Mouse (Mus musculus) MEL (cell line): ENCODE data around the gene Tnxb.

ENCODE experiments used
- CHD1 ChIP-seq: IDR thresholded peaks from 2 replicates; pipeline ENCODE4 v1.6.1; 2012; ENCODE audit warnings: low read depth, mild to moderate bottlenecking, inconsistent platforms, low read length, improper control_type of control experiment
- CTCF ChIP-seq, 3 experiments: IDR thresholded peaks in 2 of 3; conservative IDR thresholded peaks in 1 of 3; 2 replicates each; pipeline ENCODE4 v1.5.1; 2011 to 2012; ENCODE audit warnings: low read length in 3 of 3, low read depth in 2 of 3, mild to moderate bottlenecking in 2 of 3, improper control_type of control experiment in 1 of 3, inconsistent platforms in 1 of 3, mixed read lengths in 1 of 3, moderate library complexity in 1 of 3; ENCODE audit not compliant: control insufficient read depth in 1 of 3, insufficient read depth in 1 of 3, poor library complexity in 1 of 3, severe bottlenecking in 1 of 3
- E2F4 ChIP-seq: IDR thresholded peaks from 2 replicates; pipeline ENCODE4 v1.6.1; 2011; ENCODE audit warnings: low read depth, low read length, improper control_type of control experiment, borderline replicate concordance
- ELF1 ChIP-seq: IDR thresholded peaks from 2 replicates; pipeline ENCODE4 v1.6.1; 2014; ENCODE audit warnings: low read depth, mild to moderate bottlenecking, inconsistent platforms, low read length, improper control_type of control experiment, moderate library complexity
- EP300 ChIP-seq, 2 experiments: IDR thresholded peaks; 2 replicates each; pipeline ENCODE4 v1.6.1; 2011; ENCODE audit warnings: improper control_type of control experiment in 2 of 2, low read length in 2 of 2, low read depth in 1 of 2, mild to moderate bottlenecking in 1 of 2
- GABPA ChIP-seq: IDR thresholded peaks from 2 replicates; pipeline ENCODE4 v1.6.1; 2012; ENCODE audit warnings: low read depth, mild to moderate bottlenecking, inconsistent platforms, low read length, improper control_type of control experiment, moderate library complexity
- GATA1 ChIP-seq: IDR thresholded peaks from 2 replicates; pipeline ENCODE4 v1.6.1; 2011; ENCODE audit warnings: low read depth, low read length, improper control_type of control experiment
- KAT2A ChIP-seq: conservative IDR thresholded peaks from 2 replicates; pipeline ENCODE4 v1.6.1; 2012; ENCODE audit warnings: low read depth, low read length, improper control_type of control experiment, inconsistent platforms
- MAZ ChIP-seq: IDR thresholded peaks from 2 replicates; pipeline ENCODE4 v1.6.1; 2012; ENCODE audit warnings: low read depth, mild to moderate bottlenecking, inconsistent platforms, low read length, improper control_type of control experiment
- POLR2A ChIP-seq, 2 experiments: IDR thresholded peaks; 2 replicates each; pipeline ENCODE4 v1.6.1; 2011 to 2012; ENCODE audit warnings: low read length in 2 of 2, mild to moderate bottlenecking in 2 of 2, control low read depth in 1 of 2, improper control_type of control experiment in 1 of 2, low read depth in 1 of 2, moderate library complexity in 1 of 2; ENCODE audit not compliant: control insufficient read depth in 1 of 2, insufficient read depth in 1 of 2, poor library complexity in 1 of 2
- RCOR1 ChIP-seq: IDR thresholded peaks from 2 replicates; pipeline ENCODE4 v1.6.1; 2012; ENCODE audit warnings: low read depth, mild to moderate bottlenecking, inconsistent platforms, low read length, improper control_type of control experiment
- TAL1 ChIP-seq: IDR thresholded peaks from 2 replicates; pipeline ENCODE4 v1.6.1; 2012; ENCODE audit warnings: mild to moderate bottlenecking, inconsistent platforms, low read length, moderate library complexity, mixed read lengths
- ZNF384 ChIP-seq: IDR thresholded peaks from 2 replicates; pipeline ENCODE4 v1.6.1; 2012; ENCODE audit warnings: low read depth, mild to moderate bottlenecking, inconsistent platforms, low read length, improper control_type of control experiment

DNA sequence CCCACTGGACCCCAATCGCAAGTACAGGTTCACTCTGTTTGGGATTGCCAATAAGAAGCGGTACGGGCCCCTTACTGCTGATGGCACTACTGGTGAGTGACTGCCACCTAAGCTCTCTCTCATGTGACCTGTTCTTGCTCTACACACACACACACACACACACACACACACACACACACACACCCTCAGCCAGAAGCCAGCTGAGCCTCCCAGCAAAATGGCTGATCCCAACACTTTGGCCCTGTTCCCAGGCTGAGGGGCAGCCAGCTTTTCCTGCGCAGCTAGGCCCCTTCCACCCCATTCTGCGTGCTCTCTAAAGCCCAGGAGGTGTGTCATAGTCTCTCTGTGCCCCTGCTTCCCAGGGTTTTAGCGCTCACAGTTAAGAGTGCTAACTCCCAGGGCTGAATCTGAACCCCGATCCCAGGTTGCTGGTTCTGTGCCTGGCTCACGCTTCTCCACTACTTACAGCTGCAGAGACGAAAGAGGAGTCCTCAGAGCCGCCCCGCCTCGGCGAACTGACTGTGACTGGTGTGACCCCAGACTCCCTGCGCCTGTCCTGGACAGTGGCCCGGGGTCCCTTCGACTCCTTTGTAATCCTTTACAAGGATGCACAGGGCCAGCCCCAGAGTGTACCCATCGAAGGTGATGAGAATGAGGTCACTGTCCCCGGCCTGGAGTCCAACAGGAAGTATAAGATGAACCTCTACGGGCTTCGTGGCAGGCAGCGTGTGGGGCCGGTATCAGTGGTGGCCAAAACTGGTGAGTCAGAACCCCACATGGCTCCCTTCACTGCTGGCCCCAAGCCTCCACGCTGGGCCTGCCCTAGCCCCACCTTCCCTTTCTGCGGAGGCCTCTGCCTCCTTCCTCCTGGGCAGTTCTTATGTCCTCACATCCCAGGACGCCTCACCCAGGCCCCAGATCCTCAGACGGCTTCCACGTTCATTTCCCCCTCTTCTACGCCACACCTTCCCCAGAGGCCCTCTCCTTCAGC, 15.1 kb downstream of the Tnxb start:
- TF ChIP-seq CTCF (IDR thresholded peaks at IDR 0.05 in 2 of 3, conservative IDR thresholded peaks at IDR 0.05 in 1 of 3; ENCODE audit: control insufficient read depth in 1 of 3, insufficient read depth in 1 of 3, low read depth in 2 of 3, low read length in 3 of 3, poor library complexity in 1 of 3, severe bottlenecking in 1 of 3): no peak
- TF ChIP-seq ELF1: no peak
- no peak for TF ChIP-seq TAL1
- TF ChIP-seq ZNF384: no peak
- TF ChIP-seq KAT2A: no peak
- TF ChIP-seq GATA1: no peak
- no peak for TF ChIP-seq MAZ
- no peak for TF ChIP-seq EP300 (IDR thresholded peaks at IDR 0.05; ENCODE audit: low read depth in 1 of 2, low read length in 2 of 2)
- no peak for TF ChIP-seq CHD1
- no peak for TF ChIP-seq RCOR1
- no peak for TF ChIP-seq POLR2A (IDR thresholded peaks at IDR 0.05; ENCODE audit: control insufficient read depth in 1 of 2, insufficient read depth in 1 of 2, low read depth in 1 of 2, low read length in 2 of 2, poor library complexity in 1 of 2)
- no peak for TF ChIP-seq GABPA
- no peak for TF ChIP-seq E2F4
